Mouse (Mus musculus) forebrain, embryonic 10.5 days (tissue): ENCODE data around the gene Cttn. TPM values are rescaled to one million over a fixed set of nuclear protein-coding genes. Genes with fewer than 3 reads are reported as not detected.

Experiments used
- DNase-seq: peaks from one replicate; pipeline ENCODE4 v3.0.0-alpha.2; 2017; ENCODE audit warnings: low spot score; ENCODE audit errors: extremely low spot score
- H3K27ac ChIP-seq: fragments of 300-500 bp; sonication (generic); 2 replicates; pipeline ENCODE4 v1.5.1; 2016; ENCODE audit warnings: mild to moderate bottlenecking
- H3K27me3 ChIP-seq: fragments of 300-500 bp; sonication (generic); 2 replicates; pipeline ENCODE4 v1.6.1; 2016; ENCODE audit warnings: mild to moderate bottlenecking; ENCODE audit not compliant: poor library complexity, severe bottlenecking
- H3K36me3 ChIP-seq: fragments of 300-500 bp; sonication (generic); replicated peaks from 2 replicates; pipeline ENCODE4 v1.6.1; 2016; ENCODE audit warnings: mild to moderate bottlenecking, moderate library complexity
- H3K4me1 ChIP-seq: fragments of 300-500 bp; sonication (generic); 2 replicates; pipeline ENCODE4 v1.6.1; 2016
- H3K4me3 ChIP-seq: fragments of 300-500 bp; sonication (generic); 2 replicates; pipeline ENCODE4 v1.5.1; 2016; ENCODE audit warnings: mild to moderate bottlenecking, moderate library complexity
- H3K9me3 ChIP-seq: fragments of 300-500 bp; sonication (generic); 2 replicates; pipeline ENCODE4 v1.6.1; 2016; ENCODE audit warnings: mild to moderate bottlenecking, moderate library complexity
- WGBS: fragments of 180-500 bp; shearing (Covaris S2); methylation state at CpG from one replicate; pipeline ENCODE4 v1.1.7; 2016; 5-methylcytosine and 5-hydroxymethylcytosine counted together
- polyA plus RNA-seq: library from polyadenylated mRNA; unstranded; fragments of >200 nt; fragmentation: Nextera tagmentation; extraction: Ambion mirVana; gene quantifications from 2 replicates; pipeline ENCODE4 v1.2.1, GENCODE M21; 2016

Cttn gene
- polyA plus RNA-seq, 1 experiment from 2014 or later, result 192 TPM

DNA sequence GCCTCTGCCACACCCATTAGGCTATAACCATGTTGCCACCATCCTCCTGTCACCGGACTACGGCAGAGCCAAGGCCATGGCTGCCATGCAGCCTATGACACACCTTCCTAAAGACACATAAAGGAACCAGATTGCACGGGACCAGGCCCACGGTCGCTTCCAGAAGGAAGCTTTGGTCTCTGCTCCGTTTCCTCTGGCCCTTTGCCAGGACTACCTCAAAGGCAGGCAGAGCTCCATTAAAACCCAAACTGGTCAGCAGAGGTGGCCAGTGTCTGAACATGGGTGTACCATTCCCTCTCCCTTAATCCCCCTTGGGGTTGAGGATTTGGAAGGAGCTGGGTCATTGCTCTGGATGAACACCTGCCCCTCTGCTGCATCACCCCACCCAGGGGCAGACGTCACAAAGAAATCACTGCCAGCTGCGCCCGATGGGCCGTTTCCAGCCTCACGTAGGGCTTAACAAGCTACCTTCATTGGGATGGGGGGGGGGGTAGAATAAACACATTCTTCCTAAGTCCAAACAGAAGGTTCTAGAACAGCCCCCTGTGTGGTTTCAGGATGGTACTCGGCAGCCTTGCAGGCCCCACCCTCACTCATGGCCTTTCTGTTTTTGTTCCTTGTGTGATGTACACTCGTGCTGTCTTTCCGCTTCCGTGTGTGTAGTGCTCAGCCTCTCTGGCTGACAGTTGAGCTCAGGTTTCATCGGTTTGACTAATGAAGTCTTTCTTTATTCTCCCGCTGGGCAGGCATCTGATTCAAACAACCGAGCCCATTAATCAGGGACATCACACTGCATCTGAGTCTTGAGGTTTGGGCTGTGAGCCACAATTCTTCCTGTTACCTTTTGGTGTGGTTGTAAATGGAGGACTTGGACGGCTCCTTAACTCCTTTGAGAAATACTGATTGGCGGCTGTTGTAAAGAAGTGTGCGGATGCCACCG is 58.6 kb downstream of the Cttn start:
- no peaks in the 10 kb centered on the region for H3K9me3 ChIP-seq
- peaks cover 23% of the 10 kb centered on the region for H3K4me1 ChIP-seq
- no peak overlapping the region for H3K27ac ChIP-seq
- no peaks in the 10 kb centered on the region for H3K27me3 ChIP-seq
- WGBS, result 81% methylated on average over 22 of the region's 22 CpGs
- no peak overlapping the region for H3K4me3 ChIP-seq
- no peak for DNase-seq
- H3K36me3 ChIP-seq, result peaks cover 12% of the 10 kb centered on the region; the same call in 1 of the 2 replicates

DNA sequence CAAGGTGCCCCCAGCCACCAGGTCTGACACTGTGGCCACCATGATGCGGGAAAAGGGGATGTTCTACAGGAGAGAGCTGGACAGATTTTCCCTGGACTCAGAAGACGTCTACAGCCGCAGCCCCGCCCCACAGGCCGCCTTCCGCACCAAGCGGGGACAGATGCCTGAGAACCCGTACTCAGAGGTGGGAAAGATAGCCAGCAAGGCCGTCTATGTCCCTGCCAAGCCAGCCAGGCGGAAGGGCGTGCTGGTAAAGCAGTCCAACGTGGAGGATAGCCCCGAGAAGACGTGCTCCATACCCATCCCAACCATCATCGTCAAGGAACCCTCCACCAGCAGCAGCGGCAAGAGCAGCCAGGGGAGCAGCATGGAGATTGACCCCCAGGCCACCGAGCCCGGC is 61.1 kb downstream of the Cttn start:
- Histone ChIP-seq H3K4me3 (no peak overlapping the region), H3K4me1 (peaks cover 14% of the 10 kb centered on the region), H3K27me3 (no peaks in the 10 kb centered on the region), H3K27ac (no peak overlapping the region), H3K36me3 (peaks cover 12% of the 10 kb centered on the region; the same call in 1 of the 2 replicates), H3K9me3 (no peaks in the 10 kb centered on the region)
- no peak for DNase-seq
- 85% methylated on average over 18 of the region's 18 CpGs for WGBS

- 81% methylated on average over 2 of the region's 2 CpGs for WGBS
Observed at GRCm38 (mm10) chr7:144408464-144409000, 62.3 kb downstream of the Cttn start.

DNA sequence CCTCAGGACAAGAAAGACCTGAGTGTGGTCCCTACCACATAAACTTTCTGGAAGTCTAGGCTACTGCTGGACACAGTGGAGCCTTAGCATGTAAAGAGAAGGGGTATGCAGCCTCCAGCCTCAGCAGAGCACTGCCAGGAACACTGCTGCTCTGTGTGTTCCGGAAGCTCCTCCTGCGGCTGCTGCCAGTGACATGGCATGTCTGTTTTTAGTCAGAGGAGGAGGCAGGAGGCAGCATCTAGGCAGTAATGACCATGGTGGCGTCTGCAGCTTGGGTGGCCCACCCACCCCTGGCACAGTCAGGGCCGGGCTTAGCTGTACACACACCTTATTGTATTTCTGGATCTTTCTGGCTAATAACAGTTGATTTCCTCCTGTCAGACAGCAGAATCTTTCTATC is 63.1 kb downstream of the Cttn start:
- H3K27me3 ChIP-seq, result no peaks in the 10 kb centered on the region
- H3K4me3 ChIP-seq, result no peak overlapping the region
- H3K9me3 ChIP-seq, result no peaks in the 10 kb centered on the region
- peaks cover 9% of the 10 kb centered on the region for H3K4me1 ChIP-seq
- DNase-seq, result no peak
- H3K36me3 ChIP-seq, result peaks cover 12% of the 10 kb centered on the region; the same call in 1 of the 2 replicates
- no peak overlapping the region for H3K27ac ChIP-seq
- 78% methylated on average over 4 of the region's 4 CpGs for WGBS

More at GRCm38 (mm10) chr7:144408464-144409000, 62.3 kb downstream of the Cttn start:
- Histone ChIP-seq H3K36me3 (peaks cover 12% of the 10 kb centered on the region; the same call in 1 of the 2 replicates), H3K27me3 (no peaks in the 10 kb centered on the region), H3K9me3 (no peaks in the 10 kb centered on the region), H3K4me3 (no peak overlapping the region), H3K27ac (no peak overlapping the region), H3K4me1 (peaks cover 14% of the 10 kb centered on the region)
- no peak for DNase-seq

GRCm38 (mm10) chr7:144402492-144402891 is 68.3 kb downstream of the Cttn start:
- H3K9me3 ChIP-seq, result no peaks in the 10 kb centered on the region
- WGBS, result 85% methylated on average over 4 of the region's 4 CpGs

DNA sequence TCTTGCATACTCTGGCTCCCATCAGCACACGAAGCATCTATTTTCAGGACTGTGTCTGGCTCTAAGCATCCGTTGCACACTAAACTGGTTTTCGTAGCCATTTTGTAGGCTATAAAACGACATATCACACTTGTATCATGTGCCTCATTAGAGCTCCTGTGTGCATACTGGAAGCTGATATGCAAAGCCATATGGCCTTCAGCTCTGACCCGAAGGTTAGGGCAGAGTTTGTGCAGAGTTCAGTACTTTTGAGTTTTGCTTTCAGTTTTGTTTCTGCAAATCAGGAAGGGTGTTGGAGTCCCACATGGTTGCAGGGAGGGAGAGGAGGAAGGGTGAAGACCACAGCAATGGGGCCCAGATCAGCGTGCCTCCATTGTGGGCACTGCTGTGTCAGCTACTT is 79.1 kb downstream of the Cttn start:
- Histone ChIP-seq H3K4me1 (peaks cover 6% of the 10 kb centered on the region; the same call in 1 of the 2 replicates), H3K27me3 (no peaks in the 10 kb centered on the region), H3K4me3 (no peak overlapping the region), H3K9me3 (no peaks in the 10 kb centered on the region), H3K36me3 (no peaks in the 10 kb centered on the region), H3K27ac (no peak overlapping the region)
- 94% methylated on average over 6 of the region's 6 CpGs for WGBS
- no peak for DNase-seq

More at GRCm38 (mm10) chr7:144402492-144402891, 68.3 kb downstream of the Cttn start:
- DNase-seq, result no peak
- Histone ChIP-seq H3K4me3 (no peak overlapping the region), H3K27me3 (no peaks in the 10 kb centered on the region), H3K36me3 (no peaks in the 10 kb centered on the region), H3K27ac (no peak overlapping the region), H3K4me1 (no peaks in the 10 kb centered on the region)

DNA sequence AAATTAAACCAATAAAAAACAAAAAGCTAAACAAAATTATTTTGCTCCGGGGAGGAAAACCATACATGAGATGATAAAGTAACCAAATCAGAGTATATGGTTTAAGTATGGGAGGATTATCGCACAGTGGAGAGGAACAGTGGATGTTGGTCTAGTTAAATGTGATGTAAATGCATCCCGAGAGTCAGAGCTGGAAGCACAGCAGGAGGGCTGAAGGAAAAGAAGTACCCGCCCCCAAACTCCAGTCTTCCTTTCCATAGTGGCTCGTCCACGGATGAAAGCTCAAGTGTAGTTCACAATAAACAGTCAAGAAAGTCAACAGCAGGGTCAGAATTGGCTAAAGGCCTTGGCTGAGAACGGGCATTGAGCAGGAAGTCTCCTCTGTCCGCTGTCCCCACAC is 80.1 kb downstream of the Cttn start:
- DNase-seq, result no peak
- H3K4me3 ChIP-seq, result no peak overlapping the region
- peaks cover 6% of the 10 kb centered on the region; the same call in 1 of the 2 replicates for H3K4me1 ChIP-seq
- no peaks in the 10 kb centered on the region for H3K27me3 ChIP-seq
- WGBS, result 60% methylated on average over 8 of the region's 8 CpGs
- no peak overlapping the region for H3K27ac ChIP-seq
- no peaks in the 10 kb centered on the region for H3K36me3 ChIP-seq
- H3K9me3 ChIP-seq, result no peaks in the 10 kb centered on the region

- no peaks in the 10 kb centered on the region for H3K27me3 ChIP-seq
- WGBS, result 93% methylated on average over 2 of the region's 2 CpGs
Observed at GRCm38 (mm10) chr7:144389704-144390103, 81.1 kb downstream of the Cttn start.

DNA sequence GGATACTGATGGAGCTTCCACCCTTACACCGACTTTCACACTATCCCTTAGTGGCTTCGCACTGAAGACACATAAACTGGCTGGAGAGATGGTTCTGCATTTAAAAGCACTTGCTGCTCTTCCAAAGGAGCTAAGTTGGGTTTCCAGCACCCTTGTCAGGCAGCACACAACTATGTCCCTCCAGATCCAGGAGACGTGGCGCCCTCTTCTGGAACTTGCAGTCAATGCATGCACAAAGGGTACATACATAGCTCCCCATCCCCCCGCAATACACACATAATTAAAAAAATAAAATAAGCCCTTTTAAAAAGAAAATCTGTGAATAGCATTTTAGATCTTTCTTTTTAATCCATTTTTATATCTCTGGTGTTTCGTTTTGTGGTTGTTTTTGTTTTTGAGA is 83.3 kb downstream of the Cttn start:
- no peak for DNase-seq
- no peaks in the 10 kb centered on the region for H3K36me3 ChIP-seq
- H3K9me3 ChIP-seq, result no peaks in the 10 kb centered on the region
- no peak overlapping the region for H3K4me3 ChIP-seq
- H3K4me1 ChIP-seq, result peaks cover 6% of the 10 kb centered on the region; the same call in 1 of the 2 replicates
- no peak overlapping the region for H3K27ac ChIP-seq
- H3K27me3 ChIP-seq, result no peaks in the 10 kb centered on the region
- 92% methylated on average over 6 of the region's 6 CpGs for WGBS

More at GRCm38 (mm10) chr7:144389704-144390103, 81.1 kb downstream of the Cttn start:
- H3K27ac ChIP-seq, result 0 out of 2 replicates have a peak overlapping the region, but pooled peaks have one; percentile 48
- peaks cover 6% of the 10 kb centered on the region; the same call in 1 of the 2 replicates for H3K4me1 ChIP-seq
- H3K4me3 ChIP-seq, result no peak overlapping the region
- no peaks in the 10 kb centered on the region for H3K36me3 ChIP-seq
- H3K9me3 ChIP-seq, result no peaks in the 10 kb centered on the region
- DNase-seq, result no peak

Other genes starting within 250 kb of the Cttn start
- 41.5 and 46.7 TPM in 2 replicates for gene Ppfia1, start 82.7 kb upstream of the Cttn start, polyA plus RNA-seq
- gene Fadd, start 111.5 kb upstream of the Cttn start, polyA plus RNA-seq, result 11.4 and 12.1 TPM in 2 replicates